In the genomic region with DNA sequence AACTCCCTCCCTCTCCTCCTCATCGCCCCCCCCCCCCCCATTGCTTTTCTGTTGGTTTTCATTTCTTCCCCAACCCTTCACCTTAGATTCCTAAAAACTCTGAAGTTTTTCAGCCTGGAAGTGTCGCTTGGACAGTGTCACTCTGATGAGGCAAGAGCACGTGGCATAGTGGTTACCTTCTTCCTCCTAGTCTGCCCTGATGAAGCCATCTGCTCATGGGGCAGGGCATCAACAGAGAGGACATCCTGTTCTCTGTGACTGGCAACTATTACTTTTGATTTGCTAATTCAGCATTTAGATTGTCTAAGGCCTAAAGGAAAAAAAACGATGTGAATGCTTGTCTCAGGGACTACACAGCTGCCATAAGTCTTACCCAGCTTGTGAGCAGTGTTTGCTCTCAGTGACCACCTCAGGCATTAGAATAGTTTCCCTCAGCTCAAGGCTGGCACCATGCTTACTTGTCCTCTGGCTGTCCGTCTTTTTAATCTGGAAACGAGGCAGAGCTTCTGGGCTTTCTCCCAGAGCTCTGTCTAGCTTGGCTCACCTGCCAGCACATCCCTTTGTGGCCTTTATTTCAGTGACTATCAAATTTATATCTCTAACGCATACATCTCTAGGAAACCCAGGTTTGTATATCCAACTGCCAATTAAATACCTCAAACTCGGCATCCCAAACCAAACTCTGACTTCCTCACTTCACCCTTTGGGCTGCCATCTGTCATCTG, we compare ENCODE assay signal across 12 mouse cellular contexts.
DNase-seq lines count a peak whose midpoint lies in the region; ATAC-seq lines count a peak whose summit lies in the region.
"Had no signal": no experiment of that assay in that cellular context is flagged by ENCODE, and none has a peak within 500 bp of the region (broad histone marks: within the 10 kb centered on the region; RNA-seq: fewer than 3 reads in every experiment).

No protein-coding gene starts in this region.

- intact Hi-C loops in heart, postnatal 36 days (cut with DNase I), result no loop called here
- intact Hi-C loops in left cerebral cortex, postnatal 36 days (cut with DNase I), result no loop called here

- H3K27me3 ChIP-seq in liver, embryonic 16.5 days (ENCODE audit: control insufficient read depth, insufficient read depth, low read depth, low read length), result no peaks in the 10 kb centered on the region
- H3K27me3 ChIP-seq: embryonic facial prominence, embryonic 12.5 days; forebrain, embryonic 12.5 days had no signal

- ATAC-seq in cerebellum, adult (ENCODE audit: insufficient number of reproducible peaks, low FRiP score, low TSS enrichment), result peak; percentile 47; the same call in 1 of the 2 replicates
- peak; percentile 53; the same call in 1 of the 2 replicates for ATAC-seq in liver, embryonic 16.5 days (ENCODE audit: low read depth)

- no peak for DNase-seq in cerebellum, postnatal 4 days (ENCODE audit: low spot score in 2 of 2)
- DNase-seq in liver, result no peak
- DNase-seq in cerebellum, adult 11-12 months, result peak; percentile 22
- DNase-seq in heart, postnatal 36 days, result peak; percentile 6 to 37
- no peak for DNase-seq in left cerebral cortex, postnatal 36 days (ENCODE audit: low spot score in 2 of 2)
- DNase-seq in ovary, adult 18-20 months (ENCODE audit: low spot score), result no peak
- DNase-seq: kidney, adult 2 months; thymus, adult 2 months had no signal

- H3K4me2 ChIP-seq in liver, embryonic 16.5 days (ENCODE audit: low read depth, low read length), result no peak overlapping the region
- H3K4me2 ChIP-seq: embryonic facial prominence, embryonic 12.5 days; forebrain, embryonic 12.5 days had no signal

- no peaks in the 10 kb centered on the region for H3K4me1 ChIP-seq in liver, embryonic 16.5 days (ENCODE audit: control insufficient read depth, low read depth, low read length)

- H3K36me3 ChIP-seq in liver, embryonic 16.5 days (ENCODE audit: control insufficient read depth, insufficient read depth), result no peaks in the 10 kb centered on the region
- H3K36me3 ChIP-seq: embryonic facial prominence, embryonic 12.5 days; forebrain, embryonic 12.5 days had no signal

- H3K9ac ChIP-seq in liver, embryonic 16.5 days (ENCODE audit: low read depth, low read length), result no peak overlapping the region
- H3K9ac ChIP-seq: embryonic facial prominence, embryonic 12.5 days; forebrain, embryonic 12.5 days had no signal

- H3K27ac ChIP-seq in liver, embryonic 16.5 days (ENCODE audit: low read length), result no peak overlapping the region
- H3K27ac ChIP-seq: embryonic facial prominence, embryonic 12.5 days; forebrain, embryonic 12.5 days had no signal

- 31% methylated on average over 8 of the region's 8 CpGs for WGBS in liver, embryonic 16.5 days (ENCODE audit: insufficient replicate concordance)

- H3K4me3 ChIP-seq in liver, embryonic 16.5 days (ENCODE audit: low read depth, low read length), result no peak overlapping the region
- H3K4me3 ChIP-seq: embryonic facial prominence, embryonic 12.5 days; forebrain, embryonic 12.5 days had no signal

- H3K9me3 ChIP-seq in liver, embryonic 16.5 days (replicated peaks; ENCODE audit: control insufficient read depth, low read length), result no peaks in the 10 kb centered on the region
- H3K9me3 ChIP-seq: embryonic facial prominence, embryonic 12.5 days; forebrain, embryonic 12.5 days had no signal

Comparison
In these comparisons a context has a peak if more than half of its experiments do, and no peak if none do; other contexts are left out.
1. DNase-seq: peak in cerebellum, adult 11-12 months (single experiment) and heart, postnatal 36 days (2 of 2); none in cerebellum, postnatal 4 days (0 of 2), liver (single experiment), left cerebral cortex, postnatal 36 days (0 of 2) and ovary, adult 18-20 months (single experiment).